Mouse (Mus musculus) cortical plate, adult 2 months (tissue): ENCODE data around the gene Atp2b1.

ENCODE experiments used
- CTCF ChIP-seq: fragments of 200-500 bp; IDR thresholded peaks from 2 replicates; pipeline ENCODE4 v1.5.1; 2011; ENCODE audit warnings: mild to moderate bottlenecking, control low read depth, low read length; ENCODE audit not compliant: insufficient read depth; ENCODE audit errors: extremely low read depth
- POLR2A ChIP-seq: fragments of 200-500 bp; IDR thresholded peaks from 2 replicates; pipeline ENCODE4 v1.6.1; 2011; ENCODE audit warnings: mild to moderate bottlenecking, low read length, control low read depth; ENCODE audit not compliant: insufficient read depth; ENCODE audit errors: extremely low read depth

DNA sequence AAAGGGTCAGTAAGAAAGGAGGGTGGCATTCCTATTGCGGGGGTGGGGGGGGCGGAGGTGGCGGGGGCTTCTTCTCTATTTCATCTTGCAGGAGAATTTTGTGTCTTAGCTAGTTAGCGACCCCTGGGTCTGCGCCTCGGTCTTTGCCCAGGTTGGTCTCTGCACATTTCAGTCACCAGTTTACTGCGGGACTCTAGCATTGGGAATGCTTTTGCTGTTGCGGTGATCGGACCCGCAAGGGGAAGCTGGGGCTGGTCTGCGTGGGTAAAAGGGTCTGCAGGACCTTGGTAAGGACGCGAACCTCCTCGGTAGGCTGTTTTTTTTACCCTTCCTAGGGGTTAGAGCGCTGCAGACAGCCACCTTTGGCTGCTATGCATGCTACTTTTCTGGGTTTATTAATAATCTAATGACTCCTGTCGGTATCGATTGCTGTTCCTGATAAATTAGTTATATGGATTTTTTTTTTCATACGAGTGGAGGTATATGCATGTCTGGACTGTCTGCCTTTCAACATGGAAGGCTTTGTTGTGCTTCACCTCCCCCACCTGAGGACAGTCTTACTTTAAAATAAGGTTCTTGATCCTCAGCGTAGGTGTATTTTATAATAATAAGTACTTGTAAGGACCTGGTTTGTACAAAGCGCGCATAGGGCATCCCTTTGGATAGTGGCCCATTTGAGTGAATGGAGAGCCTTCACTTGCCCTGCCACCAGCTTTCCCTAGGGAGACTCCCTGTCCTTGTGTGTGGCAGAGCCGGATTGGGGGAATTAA is 2.0 kb downstream of the Atp2b1 start:
- TF ChIP-seq CTCF (no peak), POLR2A (no peak)
